Mouse (Mus musculus): ENCODE data around the gene Tbr1. TPM values are rescaled to one million over a fixed set of nuclear protein-coding genes. Genes with fewer than 3 reads are reported as not detected.

Tbr1 gene
- polyA plus RNA-seq (2014; fragmentation: Illumina TruSeq; extraction: RNeasy Lipid Tissue Mini Kit (QIAGEN cat#74804); ENCODE audit: low read depth, low replicate concordance), result not detected

GRCm38 (mm10) chr2:61802656-61803251, at the start of gene Tbr1:
Gene Tbr1, plus strand, starts transcription at chr2:61802930.

Other genes starting within 250 kb of the Tbr1 start
- gene Tank, start 224.3 kb upstream of the Tbr1 start, polyA plus RNA-seq (2014; fragmentation: Illumina TruSeq; extraction: RNeasy Lipid Tissue Mini Kit (QIAGEN cat#74804); ENCODE audit: low read depth, low replicate concordance), result 63.9 TPM
- 285 TPM for gene Psmd14, start 91.2 kb upstream of the Tbr1 start, polyA plus RNA-seq (2014; fragmentation: Illumina TruSeq; extraction: RNeasy Lipid Tissue Mini Kit (QIAGEN cat#74804); ENCODE audit: low read depth, low replicate concordance)
- not detected for gene Slc4a10, start 243.5 kb downstream of the Tbr1 start, polyA plus RNA-seq (2014; fragmentation: Illumina TruSeq; extraction: RNeasy Lipid Tissue Mini Kit (QIAGEN cat#74804); ENCODE audit: low read depth, low replicate concordance)